Mouse (Mus musculus): Measurements from ENCODE around the gene Faxc. TPM values are rescaled to one million over a fixed set of nuclear protein-coding genes. Genes with fewer than 3 reads are reported as not detected.

The Faxc gene
- polyA plus RNA-seq, 1 experiment from 2014 or later = 1.5 TPM

- 87% methylated on average over 9 of the region's 9 CpGs for WGBS
- Histone ChIP-seq H3K4me1 (replicated peaks; ENCODE audit: control insufficient read depth, insufficient read depth) (no peaks in the 10 kb centered on the region), H3K9ac (ENCODE audit: low read length) (no peak overlapping the region), H3K4me2 (replicated peaks; ENCODE audit: low read depth) (no peak overlapping the region), H3K4me3 (ENCODE audit: low read depth, low read length) (no peak overlapping the region), H3K36me3 (ENCODE audit: control insufficient read depth, insufficient read depth, low read length) (no peaks in the 10 kb centered on the region), H3K27ac (replicated peaks) (no peak overlapping the region), H3K27me3 (ENCODE audit: control insufficient read depth, insufficient read depth, low read length) (no peaks in the 10 kb centered on the region), H3K9me3 (ENCODE audit: control insufficient read depth, low read length) (no peaks in the 10 kb centered on the region)
- no peak for TF ChIP-seq EP300 (optimal IDR thresholded peaks at IDR 0.05)
- no peak for TF ChIP-seq CTCF (IDR thresholded peaks at IDR 0.05; ENCODE audit: low read depth)
- no peak for DNase-seq (ENCODE audit: low spot score)
- ATAC-seq (ENCODE audit: low FRiP score, low TSS enrichment) = no peak
These were observed 5.3 kb downstream of the Faxc start for GRCm38 (mm10) chr4:21936424-21936823.

GRCm38 (mm10) chr4:21937890-21938289 is 6.8 kb downstream of the Faxc start:
- no peak overlapping the region for H3K27ac ChIP-seq (replicated peaks)
- ATAC-seq (ENCODE audit: low FRiP score, low TSS enrichment) (no peak), DNase-seq (ENCODE audit: low spot score) (no peak)
- H3K4me2 ChIP-seq (replicated peaks; ENCODE audit: low read depth) = no peak overlapping the region
- no peaks in the 10 kb centered on the region for H3K27me3 ChIP-seq (ENCODE audit: control insufficient read depth, insufficient read depth, low read length)
- no peaks in the 10 kb centered on the region for H3K4me1 ChIP-seq (replicated peaks; ENCODE audit: control insufficient read depth, insufficient read depth)
- no peak for TF ChIP-seq CTCF (IDR thresholded peaks at IDR 0.05; ENCODE audit: low read depth)
- H3K4me3 ChIP-seq (ENCODE audit: low read depth, low read length) = no peak overlapping the region
- no peak overlapping the region for H3K9ac ChIP-seq (ENCODE audit: low read length)
- no peaks in the 10 kb centered on the region for H3K9me3 ChIP-seq (ENCODE audit: control insufficient read depth, low read length)
- WGBS = 90% methylated on average over 8 of the region's 8 CpGs
- H3K36me3 ChIP-seq (ENCODE audit: control insufficient read depth, insufficient read depth, low read length) = no peaks in the 10 kb centered on the region

- H3K9me3 ChIP-seq (ENCODE audit: control insufficient read depth, low read length) = no peaks in the 10 kb centered on the region
- H3K9ac ChIP-seq (ENCODE audit: low read length) = no peak overlapping the region
- ATAC-seq (ENCODE audit: low FRiP score, low TSS enrichment) (no peak), DNase-seq (ENCODE audit: low spot score) (no peak)
- H3K4me3 ChIP-seq (ENCODE audit: low read depth, low read length) = no peak overlapping the region
- no peak overlapping the region for H3K27ac ChIP-seq (replicated peaks)
- WGBS = 80% methylated on average over 3 of the region's 3 CpGs
- H3K36me3 ChIP-seq (ENCODE audit: control insufficient read depth, insufficient read depth, low read length) = no peaks in the 10 kb centered on the region
- no peaks in the 10 kb centered on the region for H3K4me1 ChIP-seq (replicated peaks; ENCODE audit: control insufficient read depth, insufficient read depth)
- no peaks in the 10 kb centered on the region for H3K27me3 ChIP-seq (ENCODE audit: control insufficient read depth, insufficient read depth, low read length)
- TF ChIP-seq CTCF (IDR thresholded peaks at IDR 0.05; ENCODE audit: low read depth) (no peak), EP300 (optimal IDR thresholded peaks at IDR 0.05) (no peak)
- no peak overlapping the region for H3K4me2 ChIP-seq (replicated peaks; ENCODE audit: low read depth)
These were observed 13.5 kb downstream of the Faxc start for GRCm38 (mm10) chr4:21944672-21945071.

GRCm38 (mm10) chr4:21951444-21951843 is 20.3 kb downstream of the Faxc start:
- TF ChIP-seq EP300 (optimal IDR thresholded peaks at IDR 0.05) (no peak), CTCF (IDR thresholded peaks at IDR 0.05; ENCODE audit: low read depth) (peak; percentile 81)
- H3K4me2 ChIP-seq (replicated peaks; ENCODE audit: low read depth) = no peak overlapping the region
- H3K9me3 ChIP-seq (ENCODE audit: control insufficient read depth, low read length) = no peaks in the 10 kb centered on the region
- H3K27me3 ChIP-seq (ENCODE audit: control insufficient read depth, insufficient read depth, low read length) = no peaks in the 10 kb centered on the region
- no peaks in the 10 kb centered on the region for H3K36me3 ChIP-seq (ENCODE audit: control insufficient read depth, insufficient read depth, low read length)
- no peaks in the 10 kb centered on the region for H3K4me1 ChIP-seq (replicated peaks; ENCODE audit: control insufficient read depth, insufficient read depth)
- no peak overlapping the region for H3K27ac ChIP-seq (replicated peaks)
- H3K9ac ChIP-seq (ENCODE audit: low read length) = no peak overlapping the region
- WGBS = 37% methylated on average over 6 of the region's 6 CpGs
- DNase-seq (ENCODE audit: low spot score) (peak; percentile 19), ATAC-seq (ENCODE audit: low FRiP score, low TSS enrichment) (no peak)
- no peak overlapping the region for H3K4me3 ChIP-seq (ENCODE audit: low read depth, low read length)

GRCm38 (mm10) chr4:21952255-21952654 is 21.1 kb downstream of the Faxc start:
- ATAC-seq (ENCODE audit: low FRiP score, low TSS enrichment) (no peak), DNase-seq (ENCODE audit: low spot score) (no peak)
- H3K27me3 ChIP-seq (ENCODE audit: control insufficient read depth, insufficient read depth, low read length) = no peaks in the 10 kb centered on the region
- TF ChIP-seq EP300 (optimal IDR thresholded peaks at IDR 0.05) = no peak
- TF ChIP-seq CTCF (IDR thresholded peaks at IDR 0.05; ENCODE audit: low read depth) = no peak
- WGBS = 45% methylated on average over 2 of the region's 2 CpGs
- no peaks in the 10 kb centered on the region for H3K4me1 ChIP-seq (replicated peaks; ENCODE audit: control insufficient read depth, insufficient read depth)
- H3K36me3 ChIP-seq (ENCODE audit: control insufficient read depth, insufficient read depth, low read length) = no peaks in the 10 kb centered on the region
- H3K27ac ChIP-seq (replicated peaks) = no peak overlapping the region
- H3K9ac ChIP-seq (ENCODE audit: low read length) = no peak overlapping the region
- H3K9me3 ChIP-seq (ENCODE audit: control insufficient read depth, low read length) = no peaks in the 10 kb centered on the region
- H3K4me2 ChIP-seq (replicated peaks; ENCODE audit: low read depth) = no peak overlapping the region
- H3K4me3 ChIP-seq (ENCODE audit: low read depth, low read length) = no peak overlapping the region

- WGBS = 55% methylated on average over 7 of the region's 7 CpGs
- Histone ChIP-seq H3K4me3 (ENCODE audit: low read depth, low read length) (no peak overlapping the region), H3K4me2 (replicated peaks; ENCODE audit: low read depth) (no peak overlapping the region), H3K27me3 (ENCODE audit: control insufficient read depth, insufficient read depth, low read length) (no peaks in the 10 kb centered on the region), H3K9me3 (ENCODE audit: control insufficient read depth, low read length) (no peaks in the 10 kb centered on the region), H3K4me1 (replicated peaks; ENCODE audit: control insufficient read depth, insufficient read depth) (no peaks in the 10 kb centered on the region), H3K36me3 (ENCODE audit: control insufficient read depth, insufficient read depth, low read length) (no peaks in the 10 kb centered on the region), H3K9ac (ENCODE audit: low read length) (no peak overlapping the region), H3K27ac (replicated peaks) (no peak overlapping the region; the same call in 1 of the 2 replicates)
- ATAC-seq (ENCODE audit: low FRiP score, low TSS enrichment) = peak; percentile 80
- peak; percentile 76 for DNase-seq (ENCODE audit: low spot score)
- TF ChIP-seq CTCF (IDR thresholded peaks at IDR 0.05; ENCODE audit: low read depth) (peak; percentile 84), EP300 (optimal IDR thresholded peaks at IDR 0.05) (no peak)
These were observed 26.6 kb downstream of the Faxc start for GRCm38 (mm10) chr4:21957570-21958321.

All from stomach, postnatal 0 days (tissue).